Mouse (Mus musculus) kidney, adult 2 months (tissue): ENCODE measurements at regions not wholly inside any gene's neighbourhood (a gene's known extent, or its start where the extent isn't known, plus 50 kb on each side); places are given as distances from the start of the nearest gene placed in this dataset.

Experiments used
- DNase-seq: peaks from one replicate; pipeline ENCODE4 v3.0.0; 2021
- H3K27ac ChIP-seq: fragments of 200-500 bp; 2 replicates; pipeline ENCODE4 v1.5.1; 2012; ENCODE audit warnings: low read depth, low read length, control low read depth, inconsistent platforms; ENCODE audit not compliant: insufficient read depth
- H3K27me3 ChIP-seq: fragments of 200-500 bp; replicated peaks from 2 replicates; pipeline ENCODE4 v1.6.1; 2012; ENCODE audit warnings: mild to moderate bottlenecking, moderate library complexity, low read length, inconsistent platforms; ENCODE audit not compliant: control insufficient read depth, insufficient read depth
- H3K36me3 ChIP-seq: fragments of 200-500 bp; 2 replicates; pipeline ENCODE4 v1.6.1; 2012; ENCODE audit warnings: mild to moderate bottlenecking, moderate library complexity, low read length, inconsistent platforms; ENCODE audit not compliant: control insufficient read depth, insufficient read depth
- H3K4me1 ChIP-seq: fragments of 200-500 bp; 2 replicates; pipeline ENCODE4 v1.6.1; 2011; ENCODE audit warnings: low read length; ENCODE audit not compliant: control insufficient read depth, insufficient read depth
- H3K4me3 ChIP-seq: fragments of 200-500 bp; 2 replicates; pipeline ENCODE4 v1.5.1; 2011; ENCODE audit warnings: mild to moderate bottlenecking, low read depth, low read length, control low read depth; ENCODE audit not compliant: insufficient read depth
- CTCF ChIP-seq: fragments of 200-500 bp; conservative IDR thresholded peaks from 2 replicates; pipeline ENCODE4 v1.5.1; 2011; ENCODE audit warnings: low read depth, mild to moderate bottlenecking, control low read depth, low read length, moderate library complexity, mixed read lengths; ENCODE audit not compliant: insufficient read depth, insufficient read length
- POLR2A ChIP-seq: fragments of 200-500 bp; IDR thresholded peaks from one replicate; pipeline ENCODE4 v1.6.1; 2011; ENCODE audit warnings: low read depth, low read length, control low read depth
- WGBS: fragments of 180-500 bp; shearing (Covaris S2); methylation state at CpG from one replicate; pipeline ENCODE4 v1.1.7; 2018; 5-methylcytosine and 5-hydroxymethylcytosine counted together

- TF ChIP-seq POLR2A (no peak), CTCF (no peak)
- no peak for DNase-seq
- Histone ChIP-seq H3K27me3 (no peaks in the 10 kb centered on the region), H3K4me1 (no peaks in the 10 kb centered on the region), H3K36me3 (no peaks in the 10 kb centered on the region), H3K27ac (no peak overlapping the region), H3K4me3 (no peak overlapping the region)
- 87% methylated on average over 3 of the region's 3 CpGs for WGBS
Measured at GRCm38 (mm10) chr4:55176026-55176425, 173.8 kb upstream of the Rad23b start.

DNA sequence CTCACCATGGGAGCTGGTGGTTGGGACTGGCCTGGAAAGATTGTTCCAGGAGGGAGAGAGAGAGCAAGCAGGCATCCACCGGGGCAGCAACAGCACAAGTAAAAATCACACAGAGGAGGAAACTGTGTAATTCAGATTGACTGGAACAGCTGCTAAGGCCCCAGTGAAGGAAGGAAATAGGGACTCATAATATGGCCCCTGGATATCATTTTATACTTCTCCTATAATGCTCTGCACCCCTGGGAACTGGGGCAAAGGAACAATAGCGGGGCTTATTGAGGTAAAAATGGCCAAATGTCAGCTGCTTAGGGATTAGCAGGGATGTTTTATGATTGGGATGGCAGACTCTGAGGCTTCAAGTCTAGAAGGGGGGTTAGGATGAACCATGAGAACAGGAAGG is 170.4 kb upstream of the Rad23b start:
- TF ChIP-seq CTCF, result no peak
- TF ChIP-seq POLR2A, result no peak
- 80% methylated on average over 2 of the region's 2 CpGs for whole genome bisulfite sequencing
- H3K4me1 ChIP-seq, result no peaks in the 10 kb centered on the region
- no peak for DNase-seq
- no peak overlapping the region for H3K27ac ChIP-seq
- no peaks in the 10 kb centered on the region for H3K27me3 ChIP-seq
- H3K36me3 ChIP-seq, result no peaks in the 10 kb centered on the region
- H3K4me3 ChIP-seq, result no peak overlapping the region

- 57% methylated on average over 3 of the region's 3 CpGs for WGBS
- Histone ChIP-seq H3K27ac (no peak overlapping the region), H3K27me3 (no peaks in the 10 kb centered on the region), H3K4me3 (no peak overlapping the region), H3K4me1 (no peaks in the 10 kb centered on the region), H3K36me3 (no peaks in the 10 kb centered on the region)
- DNase-seq, result no peak
- TF ChIP-seq CTCF (no peak), POLR2A (no peak)
Measured at GRCm38 (mm10) chr4:55183519-55183918, 166.3 kb upstream of the Rad23b start.

GRCm38 (mm10) chr4:55188716-55189115 is 161.1 kb upstream of the Rad23b start:
- TF ChIP-seq POLR2A (no peak), CTCF (no peak)
- H3K4me1 ChIP-seq, result no peaks in the 10 kb centered on the region
- H3K36me3 ChIP-seq, result no peaks in the 10 kb centered on the region
- no peaks in the 10 kb centered on the region; the same call in 1 of the 2 replicates for H3K27me3 ChIP-seq
- no peak overlapping the region for H3K4me3 ChIP-seq
- H3K27ac ChIP-seq, result no peak overlapping the region
- DNase-seq, result no peak
- 88% methylated on average over 7 of the region's 7 CpGs for WGBS

- TF ChIP-seq POLR2A (no peak), CTCF (no peak)
Measured at GRCm38 (mm10) chr4:55190586-55190985, 159.3 kb upstream of the Rad23b start.

DNA sequence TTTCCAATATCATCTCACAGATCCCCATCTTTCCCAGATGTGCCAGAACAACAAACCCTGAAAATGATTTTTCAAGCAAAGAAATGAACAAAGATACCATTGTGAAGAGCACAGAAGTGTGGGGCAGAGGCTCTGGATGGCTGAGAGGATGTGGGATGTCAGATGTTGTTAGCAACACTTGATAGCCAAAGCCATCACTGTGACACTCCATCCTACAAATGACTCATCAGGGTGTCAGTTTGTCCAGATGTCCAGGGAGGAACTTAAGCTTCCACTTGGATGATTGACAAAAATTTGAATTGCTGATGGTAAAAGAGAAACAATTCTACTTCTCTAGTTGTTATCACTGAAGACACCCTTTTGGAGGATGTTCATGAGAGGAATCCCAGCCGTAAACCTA is 155.8 kb upstream of the Rad23b start:
- TF ChIP-seq POLR2A, result no peak
- no peak for TF ChIP-seq CTCF
- Histone ChIP-seq H3K36me3 (no peaks in the 10 kb centered on the region), H3K4me1 (no peaks in the 10 kb centered on the region), H3K4me3 (no peak overlapping the region), H3K27ac (no peak overlapping the region), H3K27me3 (no peaks in the 10 kb centered on the region; the same call in 1 of the 2 replicates)
- WGBS, result 98% methylated on average over 1 of the region's 1 CpGs
- no peak for DNase-seq

More at GRCm38 (mm10) chr4:55190586-55190985, 159.3 kb upstream of the Rad23b start:
- H3K4me1 ChIP-seq, result no peaks in the 10 kb centered on the region
- H3K36me3 ChIP-seq, result no peaks in the 10 kb centered on the region
- DNase-seq, result no peak
- no peaks in the 10 kb centered on the region; the same call in 1 of the 2 replicates for H3K27me3 ChIP-seq
- no peak overlapping the region for H3K4me3 ChIP-seq
- no peak overlapping the region for H3K27ac ChIP-seq
- WGBS, result 74% methylated on average over 6 of the region's 6 CpGs

- TF ChIP-seq CTCF, result no peak
- TF ChIP-seq POLR2A, result no peak
- WGBS, result 76% methylated on average over 4 of the region's 4 CpGs
- no peaks in the 10 kb centered on the region; the same call in 1 of the 2 replicates for H3K27me3 ChIP-seq
- H3K4me1 ChIP-seq, result no peaks in the 10 kb centered on the region
- H3K27ac ChIP-seq, result no peak overlapping the region
- H3K36me3 ChIP-seq, result no peaks in the 10 kb centered on the region
- no peak for DNase-seq
- no peak overlapping the region for H3K4me3 ChIP-seq
Measured at GRCm38 (mm10) chr4:55194552-55194951, 155.3 kb upstream of the Rad23b start.
